Mouse (Mus musculus) activated CD4-positive, CD25-positive, alpha-beta regulatory T cell, adult 4 months (primary cell): Measurements from ENCODE around the gene Pex7. TPM values are rescaled to one million over a fixed set of nuclear protein-coding genes. Genes with fewer than 3 reads are reported as not detected.

Source experiments
- ATAC-seq: one replicate; pipeline ENCODE4 v1.8.0; 2017
- polyA plus RNA-seq, 2 experiments: library from polyadenylated mRNA; unstranded; fragments of 100-300 nt; shearing (Covaris generic); gene quantifications; one replicate each; pipeline ENCODE4 v1.2.1; 2017

Gene Pex7
- 10 to 100 TPM; 10.7 to 13.0 TPM for polyA plus RNA-seq

DNA sequence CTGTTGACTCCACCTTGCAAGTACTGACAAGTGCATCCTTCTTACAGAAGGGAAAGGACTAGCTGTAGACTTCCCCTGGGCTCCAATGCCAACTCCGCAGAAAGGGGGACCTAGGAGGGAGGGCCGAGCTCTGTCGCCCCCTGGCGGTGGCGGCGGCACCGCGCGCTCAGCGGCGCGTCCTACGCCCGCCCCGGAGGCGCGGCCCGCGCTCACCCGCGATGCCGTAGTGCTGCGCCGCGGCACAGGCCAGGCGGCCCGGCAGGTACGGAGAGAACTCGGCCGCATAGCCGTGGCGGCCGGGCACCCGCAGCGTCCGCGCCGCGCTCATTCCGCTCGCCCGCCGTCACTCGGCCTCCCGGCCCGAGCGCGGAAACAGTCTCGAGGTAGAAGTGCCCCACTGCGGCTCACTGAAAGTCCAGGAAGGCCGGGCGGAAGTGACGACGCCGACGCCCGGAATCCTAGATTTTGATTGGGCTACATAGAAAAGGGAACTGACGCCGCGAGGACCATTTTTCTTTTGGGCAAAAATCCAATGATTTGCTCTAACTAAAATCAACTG, at the start of gene Pex7:
Pex7 (minus strand) TSS at position 444 of the 559 bp plus-strand sequence.
- peak; percentile 95 for ATAC-seq

DNA sequence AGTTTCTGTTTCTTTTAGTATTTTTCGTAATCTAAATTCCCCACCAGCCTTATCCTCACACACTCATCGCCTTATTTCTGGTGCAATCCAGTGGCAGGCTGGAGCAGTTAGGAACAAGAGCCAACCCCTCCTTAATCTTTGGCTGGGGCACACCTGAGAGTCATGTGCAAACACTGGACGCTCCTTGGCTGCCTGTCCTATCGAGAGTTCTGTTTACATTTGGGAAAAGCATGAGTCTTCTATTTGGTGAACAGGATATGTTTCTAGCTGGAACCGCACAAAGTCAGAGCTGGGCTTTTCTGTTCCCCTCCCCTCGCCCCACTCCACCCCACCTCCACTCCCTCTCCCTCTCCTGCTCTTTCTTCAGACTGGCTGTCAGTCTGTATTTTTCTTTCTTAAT, 49.3 kb upstream of the Pex7 start:
- no peak for ATAC-seq

DNA sequence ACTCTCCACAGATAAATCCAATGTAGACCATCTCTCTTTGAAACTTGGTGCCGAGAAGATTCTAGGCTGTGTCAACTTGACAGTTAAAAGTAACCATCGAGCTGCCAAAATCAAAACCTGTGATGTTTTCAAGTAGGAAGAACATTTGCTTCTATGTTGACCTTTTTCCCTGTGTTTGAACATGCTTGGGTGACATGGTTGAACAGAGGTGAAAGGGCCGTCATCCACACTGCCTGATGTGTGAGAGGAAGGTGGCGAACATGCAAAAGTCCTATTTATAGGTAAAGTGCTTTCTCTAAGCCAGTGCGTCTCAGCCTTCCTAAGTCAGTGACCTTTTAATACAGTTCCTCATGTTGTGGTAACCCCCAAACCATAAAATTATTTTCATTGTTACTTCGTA, 48.3 kb upstream of the Pex7 start:
- no peak for ATAC-seq

DNA sequence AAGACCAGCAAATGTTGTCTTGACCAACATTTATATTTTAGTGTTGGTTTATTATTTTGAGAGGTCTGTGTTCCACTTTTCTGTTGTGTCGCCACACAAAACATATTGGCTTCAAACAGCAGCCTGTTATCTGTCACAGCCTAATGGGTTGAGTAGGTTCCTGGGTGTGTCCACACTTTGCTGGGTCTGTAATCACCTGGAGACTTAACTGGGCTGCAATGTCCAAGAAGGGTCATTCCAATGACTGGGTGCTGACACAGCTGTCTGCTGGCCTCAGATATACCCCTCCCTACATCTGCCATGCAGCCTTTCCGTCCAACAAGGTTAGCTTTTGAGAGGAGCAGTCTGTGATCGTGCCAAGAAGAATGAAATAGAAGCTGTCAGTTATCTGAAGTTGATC, 47.1 kb upstream of the Pex7 start:
- no peak for ATAC-seq

DNA sequence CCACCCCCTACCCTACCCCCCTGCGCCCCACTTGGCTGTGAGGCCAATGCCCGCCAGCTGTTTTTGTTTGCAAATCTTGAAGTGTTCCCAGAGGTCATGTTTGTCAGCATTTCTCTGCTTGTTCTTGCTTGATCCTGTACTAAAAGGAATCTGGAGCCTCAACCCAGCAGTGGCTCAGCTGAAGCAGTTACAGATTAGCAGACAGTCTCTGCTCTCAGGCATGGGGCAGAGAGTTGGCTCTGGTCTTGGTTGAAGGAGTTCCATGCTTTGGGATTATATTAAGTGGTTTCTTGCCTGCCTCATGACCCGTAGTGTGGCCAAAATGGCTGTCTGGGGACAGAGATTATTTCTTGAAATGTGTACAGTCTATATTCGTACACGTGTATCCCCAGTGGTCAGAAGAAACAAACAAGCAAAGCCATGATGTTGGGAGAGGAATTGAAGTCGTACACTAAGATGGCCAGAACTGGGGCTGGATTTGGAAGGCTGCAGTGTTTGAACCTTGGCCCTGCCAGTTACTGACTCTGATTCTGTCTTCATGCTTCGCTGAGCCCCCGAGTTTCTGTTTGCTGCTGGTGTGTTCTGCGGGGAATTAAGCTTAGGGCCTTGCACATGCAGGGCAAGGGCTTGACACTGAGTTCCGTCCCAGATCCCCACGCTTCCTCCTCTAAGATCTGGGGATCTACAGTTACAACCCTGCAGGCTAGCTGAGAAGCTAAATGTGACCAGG, 45.7 kb upstream of the Pex7 start:
- ATAC-seq, result no peak

DNA sequence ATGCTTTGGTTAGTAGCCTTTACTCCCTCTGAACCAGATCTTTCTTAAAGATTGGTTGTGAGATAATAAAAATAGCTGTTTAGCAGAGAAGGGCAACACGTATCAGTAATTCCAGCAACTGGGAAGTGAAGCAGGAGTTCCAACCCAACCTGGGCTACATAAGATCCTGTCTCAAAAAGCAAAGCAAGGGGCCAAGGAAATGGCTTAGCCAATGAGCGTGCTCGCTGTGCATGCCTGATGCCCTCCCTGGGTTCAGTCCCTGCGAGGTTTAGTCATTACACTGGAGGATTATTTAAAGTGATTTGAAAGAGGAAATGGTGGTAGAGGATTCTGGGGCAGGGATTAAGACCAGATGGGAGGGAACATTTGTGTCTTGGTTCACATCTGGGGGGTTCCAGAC, 41.6 kb upstream of the Pex7 start:
- ATAC-seq, result no peak

DNA sequence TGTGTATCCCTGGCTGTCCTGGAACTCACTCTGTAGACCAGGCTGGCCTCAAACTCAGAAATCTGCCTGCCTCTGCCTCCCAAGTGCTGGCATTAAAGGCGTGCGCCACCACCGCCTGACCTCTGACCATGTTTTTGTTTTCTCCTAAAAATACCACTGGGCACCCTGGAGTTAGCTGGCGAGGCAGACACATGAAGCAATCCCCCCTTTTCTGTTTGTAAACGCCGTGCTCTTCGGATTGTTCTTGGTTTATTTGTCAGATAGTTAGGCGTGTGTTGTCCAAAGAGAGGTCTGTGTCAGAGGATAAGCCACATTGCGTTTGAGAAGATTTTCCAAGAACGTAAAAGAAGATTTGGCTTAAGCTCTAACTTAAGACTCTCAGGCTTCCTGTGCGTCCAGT, 40.9 kb upstream of the Pex7 start:
- no peak for ATAC-seq

DNA sequence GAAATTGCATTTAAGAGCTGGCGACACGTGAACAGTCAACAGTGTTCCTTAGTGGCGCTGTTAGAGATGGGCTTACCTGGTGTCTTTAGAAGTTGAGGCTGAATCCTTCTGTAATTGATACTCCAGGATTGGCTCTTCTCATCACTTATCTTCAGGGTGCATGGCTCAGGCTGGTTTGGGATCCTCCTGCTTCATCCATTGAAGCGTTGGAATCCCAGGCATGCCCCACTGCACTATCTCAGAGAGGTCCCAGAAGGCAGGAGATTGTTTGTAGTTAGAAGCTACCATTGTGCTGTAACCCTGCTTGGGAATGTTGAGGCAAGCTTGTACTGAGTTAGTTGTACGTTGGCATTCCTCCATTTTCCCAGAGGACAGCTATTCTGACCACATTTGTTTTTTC, 40.4 kb upstream of the Pex7 start:
- no peak for ATAC-seq

DNA sequence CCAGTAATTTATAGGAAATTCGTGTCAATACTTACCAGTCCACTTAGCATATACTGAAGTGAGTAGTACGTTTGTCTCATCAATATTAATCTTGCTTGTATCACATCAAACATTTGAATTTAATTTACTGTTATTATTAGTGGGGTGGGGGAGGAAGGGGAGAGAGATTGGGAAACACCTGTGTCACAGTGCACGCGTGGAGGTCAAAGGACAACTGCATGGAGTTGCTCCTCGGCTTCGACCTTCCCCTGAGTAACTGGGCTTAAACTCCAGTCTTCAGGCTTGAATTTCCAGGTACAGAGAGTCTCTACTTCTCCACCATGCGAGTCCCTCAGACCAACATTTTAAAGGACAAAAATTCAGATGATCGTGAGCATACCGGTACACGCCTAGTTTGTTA, 40.0 kb upstream of the Pex7 start:
- ATAC-seq, result no peak

DNA sequence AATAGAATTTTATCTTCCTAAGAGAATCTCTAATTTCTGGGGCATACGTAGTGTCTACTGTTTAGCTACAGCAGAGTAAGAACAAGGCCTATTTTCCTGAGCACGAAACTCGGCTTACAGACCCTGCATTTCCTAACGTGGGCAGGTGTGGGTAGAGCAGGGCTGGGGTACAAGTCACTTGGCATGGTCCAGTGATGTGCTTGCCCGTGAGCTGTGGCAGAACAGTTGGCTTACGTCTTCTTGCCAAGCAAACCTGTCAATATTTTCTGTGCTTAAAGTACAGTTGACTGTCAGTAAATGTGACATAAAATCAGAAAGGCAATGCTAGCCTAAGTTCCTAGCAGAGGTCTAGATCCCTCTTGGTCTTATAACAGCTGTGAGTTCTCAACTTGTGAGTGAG, 39.2 kb upstream of the Pex7 start:
- ATAC-seq, result no peak

DNA sequence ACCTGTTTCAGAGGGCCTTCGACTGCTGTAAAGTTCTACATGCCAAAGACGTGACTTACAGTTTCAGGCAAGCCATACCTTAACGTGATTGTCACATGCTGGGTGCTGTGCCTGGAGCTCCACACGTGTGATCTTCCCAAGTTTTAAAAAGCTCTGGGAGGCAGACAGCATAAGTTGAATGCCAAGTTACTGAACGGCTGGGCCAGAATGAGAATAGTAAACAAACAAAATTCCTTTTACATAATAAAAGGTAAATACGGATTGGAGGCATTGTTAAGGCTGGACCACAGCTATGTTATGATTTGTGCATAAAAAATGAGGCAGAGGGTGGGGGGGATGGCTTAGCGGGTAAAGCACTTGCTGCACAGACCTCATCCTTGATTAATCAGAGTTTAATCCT, 38.2 kb upstream of the Pex7 start:
- ATAC-seq, result no peak

DNA sequence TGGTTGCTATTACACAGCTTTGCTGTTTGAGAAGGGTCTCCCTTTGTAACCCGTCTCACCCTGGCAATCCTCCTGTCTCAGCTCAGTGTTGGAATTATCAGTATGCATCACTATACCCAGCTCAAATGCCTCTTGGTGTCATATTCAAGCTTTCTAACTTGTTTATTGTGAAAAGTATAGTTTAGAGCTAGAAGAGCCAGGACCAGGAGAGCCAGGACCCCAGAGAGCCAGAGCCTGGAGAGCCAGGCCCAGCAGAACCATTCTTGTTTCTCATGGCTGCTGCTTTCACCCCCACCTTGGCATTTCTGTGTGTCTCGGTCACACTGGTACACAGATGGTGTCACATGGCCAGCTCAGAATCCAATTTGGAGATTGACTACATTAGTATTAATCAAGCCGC, 35.1 kb upstream of the Pex7 start:
- ATAC-seq, result no peak

DNA sequence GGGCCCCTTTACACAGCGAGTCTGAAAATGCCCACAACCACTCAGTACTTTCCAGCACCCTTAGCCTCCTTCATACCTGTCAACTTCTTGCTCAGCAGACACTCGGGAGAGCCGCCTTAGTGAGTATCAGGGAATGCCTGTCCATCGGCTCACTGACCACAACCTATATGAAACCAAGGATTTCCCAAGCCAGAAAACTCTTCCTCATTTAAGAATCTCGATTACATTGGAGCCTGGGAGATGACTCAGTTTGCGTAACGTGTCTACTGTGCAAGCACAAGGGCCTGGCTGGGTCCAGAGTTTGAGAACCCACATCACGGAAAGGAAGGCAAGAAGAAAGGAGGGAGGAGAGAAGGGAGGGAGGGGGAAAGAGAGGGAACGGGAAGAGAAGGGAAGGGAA, 34.4 kb upstream of the Pex7 start:
- no peak for ATAC-seq

DNA sequence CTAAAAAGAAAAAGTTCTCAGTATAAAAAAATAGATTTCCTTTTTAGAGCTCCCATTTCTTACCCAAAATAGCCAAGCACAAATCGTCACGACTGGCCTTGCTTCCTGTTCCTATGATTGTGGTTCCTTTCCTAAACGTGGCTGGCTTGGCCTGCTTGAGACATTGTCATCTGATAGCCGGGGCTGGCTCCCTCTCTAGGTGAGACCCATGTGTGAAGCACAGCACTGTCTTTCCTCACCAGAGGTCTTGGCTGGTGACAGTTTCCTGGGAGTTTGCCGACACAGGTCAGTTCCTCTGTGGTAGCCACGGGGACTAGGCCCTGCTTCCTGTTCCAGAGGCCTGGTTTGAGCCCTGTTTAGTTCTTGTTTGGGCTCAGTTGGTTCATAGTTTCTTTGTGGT, 33.6 kb upstream of the Pex7 start:
- ATAC-seq, result no peak

DNA sequence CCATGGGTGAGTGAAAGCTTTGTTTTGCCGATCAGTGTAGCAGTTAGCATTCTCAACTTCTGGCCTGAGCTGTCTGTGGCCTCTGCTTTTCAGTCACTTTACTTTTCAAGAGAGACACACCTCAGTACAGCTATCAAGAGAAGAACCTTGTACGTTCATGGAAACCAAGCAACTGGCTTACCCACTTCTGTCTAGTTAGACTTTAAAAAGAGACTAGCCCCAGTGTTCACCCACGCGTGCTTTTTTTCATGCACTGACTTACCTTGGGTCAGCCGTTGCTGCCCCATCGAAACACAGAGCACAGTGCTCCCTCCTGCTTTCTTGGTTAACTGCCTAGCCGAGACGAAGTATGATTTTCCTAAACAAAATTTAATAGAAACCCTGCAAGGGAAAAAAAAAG, 33.1 kb upstream of the Pex7 start:
- ATAC-seq, result no peak

DNA sequence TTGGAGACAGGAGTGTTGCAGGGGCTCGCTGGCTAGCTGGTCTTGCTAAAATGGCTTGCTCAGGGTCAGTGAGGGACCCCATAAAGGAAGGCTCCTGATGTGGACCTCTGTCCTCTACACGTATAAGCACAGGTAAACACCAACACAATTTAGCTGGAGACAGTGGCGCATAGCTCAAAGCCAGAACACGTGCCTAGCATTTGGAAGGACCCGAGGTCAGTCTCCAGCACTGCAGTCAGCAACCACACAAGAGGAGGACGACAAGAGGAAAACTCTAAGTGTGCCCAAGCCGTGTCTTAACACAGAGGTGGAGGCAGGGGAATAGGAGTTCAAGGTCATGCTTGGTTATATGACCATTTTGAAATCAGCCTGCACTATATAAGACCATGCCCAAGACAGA, 32.6 kb upstream of the Pex7 start:
- ATAC-seq, result no peak

DNA sequence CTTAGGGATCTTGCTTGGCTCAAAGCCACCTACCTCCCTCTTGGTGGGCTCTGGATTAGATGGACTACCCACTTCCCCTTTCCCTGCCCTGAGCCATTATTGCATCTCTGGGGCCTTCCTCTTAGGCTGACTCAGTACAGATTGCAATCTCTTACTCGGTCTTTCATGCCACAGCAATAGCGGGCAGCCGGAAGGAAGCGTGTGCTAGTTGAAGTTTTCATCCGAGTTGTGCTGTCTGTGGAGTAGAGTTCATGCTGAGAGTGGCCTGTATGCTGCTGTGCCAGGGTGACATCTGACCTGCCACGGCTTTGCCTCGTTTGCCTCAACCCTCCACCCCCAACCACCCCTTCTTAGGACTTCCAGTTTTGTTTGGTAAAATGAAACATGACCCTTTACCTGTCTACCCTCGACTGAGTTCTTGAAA, 31.8 kb upstream of the Pex7 start:
- ATAC-seq, result peak; percentile 89

DNA sequence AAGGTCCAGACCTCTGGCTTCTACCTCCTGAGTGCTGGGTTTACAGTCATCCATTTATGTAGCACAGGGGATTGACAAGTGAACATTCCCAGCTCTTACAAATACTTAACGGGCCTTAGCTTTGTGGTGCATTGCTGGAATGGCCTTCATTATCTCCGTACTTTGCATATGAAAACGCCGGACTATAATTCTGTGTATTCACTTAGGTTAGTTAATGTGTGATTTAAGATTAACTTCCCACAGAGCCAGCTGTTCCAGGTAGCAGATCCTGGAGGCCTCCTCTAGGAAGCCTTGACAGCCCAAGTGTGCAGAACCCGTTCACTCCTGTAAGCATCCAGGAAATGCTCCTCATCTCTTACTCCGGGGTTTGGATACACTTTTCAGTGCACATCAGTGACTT, 31.2 kb upstream of the Pex7 start:
- no peak for ATAC-seq

DNA sequence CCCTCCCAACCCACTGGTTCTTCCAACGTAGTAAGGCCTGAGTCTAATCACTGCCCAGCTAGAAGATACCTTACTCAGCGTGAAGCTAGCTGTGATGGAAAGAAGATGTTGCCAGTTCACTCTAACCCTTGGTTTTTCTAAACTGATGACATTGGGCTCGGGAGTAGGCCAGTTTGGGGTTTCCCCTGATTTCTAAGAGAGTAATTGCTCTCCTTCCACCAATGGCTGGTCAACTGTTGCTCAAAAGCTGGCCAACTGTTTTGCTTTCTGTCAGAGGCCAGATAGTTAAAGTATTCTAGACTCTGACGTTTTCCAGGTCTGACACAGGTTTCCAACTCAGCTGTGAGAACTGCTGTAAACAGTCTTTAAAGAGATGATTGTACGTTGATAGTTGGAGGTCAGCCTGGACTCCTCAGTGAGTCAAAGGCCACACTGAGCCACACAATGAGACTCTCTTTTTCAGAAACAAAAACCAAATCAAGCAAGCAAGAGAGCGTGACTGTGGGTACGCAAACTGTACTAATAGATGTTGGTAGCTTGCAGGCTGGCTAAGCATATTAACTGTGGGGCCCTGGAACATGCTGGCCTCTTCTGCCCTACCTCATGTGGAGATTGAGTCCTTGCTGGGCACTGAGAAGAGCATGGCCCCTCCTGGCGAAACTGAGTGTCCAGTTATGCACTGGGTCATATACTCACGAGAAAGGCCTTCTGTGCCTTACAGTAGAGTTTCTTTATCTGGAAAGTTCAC, 29.6 kb upstream of the Pex7 start:
- no peak for ATAC-seq

DNA sequence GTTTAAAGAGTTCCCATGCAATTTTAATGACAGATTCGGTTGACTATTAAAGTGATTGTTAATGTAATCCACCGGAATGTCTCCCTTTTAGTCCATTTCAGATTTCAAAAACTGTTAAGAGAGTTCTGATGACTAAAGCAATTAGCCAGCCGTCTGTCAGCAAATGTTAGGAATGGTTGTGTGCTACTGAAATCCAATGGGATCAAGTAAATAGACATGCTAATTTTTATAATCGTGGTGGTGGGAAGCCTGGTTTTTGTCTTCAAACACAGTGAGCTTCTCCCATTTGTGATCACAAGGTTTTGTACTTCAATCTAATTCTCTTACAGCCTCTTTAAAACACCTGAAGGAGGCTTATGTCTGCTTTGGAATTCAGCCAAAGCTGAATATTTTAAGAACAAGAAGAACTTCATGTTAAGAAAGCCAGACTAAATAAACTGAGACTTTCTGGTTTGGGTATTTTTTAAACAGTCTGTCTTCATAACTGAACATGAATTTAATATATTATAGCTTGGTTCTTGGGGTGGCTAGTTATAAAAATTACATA, 28.4 kb upstream of the Pex7 start:
- ATAC-seq, result no peak

DNA sequence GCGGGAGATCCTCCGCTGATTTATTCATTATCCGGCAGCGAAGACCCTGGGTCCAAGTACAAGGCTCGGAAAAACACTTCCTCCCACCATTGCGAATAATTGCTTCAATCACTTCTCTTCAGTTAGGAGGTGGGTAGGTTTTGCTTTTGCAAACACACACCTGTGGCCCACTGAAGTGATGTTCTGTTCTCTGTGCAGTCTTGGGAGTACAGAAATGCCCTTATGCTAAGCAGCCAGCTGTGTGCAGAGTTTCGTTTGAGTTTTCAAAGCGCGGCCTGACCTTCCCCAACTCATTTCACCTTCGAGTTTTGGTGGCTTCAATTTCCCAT, 27.8 kb upstream of the Pex7 start:
- no peak for ATAC-seq

DNA sequence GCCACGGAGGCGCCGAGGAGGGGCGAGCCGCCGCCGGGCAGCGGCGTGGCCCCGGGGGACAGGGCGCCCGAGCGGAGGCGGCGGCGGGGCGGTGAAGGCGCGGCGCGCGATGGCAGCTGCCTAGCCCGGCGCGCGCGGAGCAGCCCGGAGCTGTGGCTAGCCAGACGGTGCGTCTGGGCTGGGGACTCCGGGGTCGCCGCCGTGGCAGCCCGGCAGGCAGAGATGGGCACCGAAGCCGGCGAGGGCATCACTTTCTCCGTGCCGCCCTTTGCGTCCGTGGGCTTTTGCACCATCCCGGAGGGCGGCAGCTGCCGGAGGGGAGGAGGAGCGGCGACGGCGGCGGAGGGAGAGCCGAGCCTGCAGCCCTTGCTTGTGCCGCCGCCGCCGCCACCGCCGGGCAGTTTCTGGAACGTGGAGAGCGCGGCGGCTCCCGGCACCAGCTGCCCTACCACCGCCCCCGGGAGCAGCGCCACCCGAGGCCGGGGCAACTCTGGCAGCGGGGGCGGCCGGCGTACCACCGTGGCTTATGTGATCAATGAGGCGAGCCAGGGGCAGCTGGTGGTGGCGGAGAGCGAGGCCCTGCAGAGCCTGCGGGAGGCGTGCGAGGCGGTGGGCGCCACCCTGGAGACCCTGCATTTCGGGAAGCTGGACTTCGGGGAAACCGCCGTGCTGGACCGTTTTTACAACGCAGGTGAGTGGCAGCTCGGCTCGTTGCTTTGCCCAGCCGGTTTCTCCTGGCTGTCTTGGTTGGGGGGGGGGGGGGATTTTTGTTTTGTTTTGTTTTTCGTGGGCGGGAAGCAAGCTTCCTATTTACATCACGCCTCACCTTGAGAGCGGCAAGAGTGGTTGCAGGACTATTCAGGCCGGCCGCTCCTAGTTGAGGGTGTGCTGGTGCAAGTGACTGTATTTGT, 27.1 kb upstream of the Pex7 start, which contains the start of gene Map3k5:
Map3k5 (plus strand) TSS at position 89 of the 911 bp plus-strand sequence.
- ATAC-seq, result peak; percentile 12
